Mouse (Mus musculus): ENCODE measurements around the gene Rgl2.
"Not testable (repeated sequence)": the region's sequence is repeated elsewhere in the genome, so short reads cannot be mapped to it uniquely, and the experiment has no call there.

DNA sequence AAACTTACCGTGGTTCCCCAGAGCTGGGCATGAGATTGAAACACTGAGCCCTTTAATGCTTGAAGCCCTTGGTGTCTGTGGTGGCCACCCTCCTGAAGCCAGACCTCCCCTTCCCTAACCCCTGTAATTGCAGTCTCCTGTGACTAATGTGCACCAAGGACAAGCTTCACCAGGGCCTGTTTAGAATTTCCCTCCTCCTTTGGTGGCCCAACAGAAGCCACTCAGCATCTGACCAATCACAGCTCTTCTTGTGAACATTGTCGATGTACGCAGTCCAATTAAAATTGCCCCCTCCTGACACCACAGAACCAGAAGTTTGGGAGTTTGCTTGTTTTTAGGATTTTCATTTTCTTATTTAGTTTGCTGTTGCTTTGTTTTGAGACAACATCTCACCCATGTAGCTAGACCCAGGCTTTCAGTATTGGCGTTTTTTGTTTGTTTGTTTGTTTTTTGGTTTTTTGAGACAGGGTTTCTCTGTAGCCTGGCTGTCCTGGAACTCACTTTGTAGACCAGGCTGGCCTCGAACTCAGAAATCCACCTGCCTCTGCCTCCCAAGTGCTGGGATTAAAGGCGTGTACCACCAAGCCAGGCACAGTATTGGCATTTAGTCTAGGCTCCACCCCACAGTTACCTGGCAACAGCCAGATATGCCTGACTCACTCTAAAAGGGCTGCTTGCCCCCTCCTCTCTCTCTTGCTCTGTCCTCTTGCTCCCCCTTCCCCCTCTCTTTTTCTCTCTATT, 25.3 kb upstream of the Rgl2 start:
- TF ChIP-seq CTCF (IDR thresholded peaks at IDR 0.05; ENCODE audit: borderline replicate concordance, extremely low read depth, insufficient read depth, insufficient read length); POLR2A (IDR thresholded peaks at IDR 0.05; ENCODE audit: borderline replicate concordance, extremely low read depth, insufficient read depth, insufficient read length, poor library complexity, severe bottlenecking): not testable (repeated sequence)

Measured in brain, embryonic 14.5 days (tissue).